Mouse (Mus musculus): ENCODE measurements around the gene Wdr26. TPM values are rescaled to one million over a fixed set of nuclear protein-coding genes. Genes with fewer than 3 reads are reported as not detected.

The Wdr26 gene
- polyA plus RNA-seq, 1 experiment from 2014 or later, result 33.7 TPM

- Histone ChIP-seq H3K27ac (ENCODE audit: low read length) (no peak overlapping the region), H3K36me3 (ENCODE audit: control insufficient read depth, insufficient read depth, low read length) (peaks cover 29% of the 10 kb centered on the region), H3K4me2 (ENCODE audit: low read length) (no peak overlapping the region), H3K9ac (ENCODE audit: low read depth, low read length) (no peak overlapping the region), H3K9me3 (replicated peaks; ENCODE audit: control insufficient read depth, low read length, poor library complexity, severe bottlenecking) (no peaks in the 10 kb centered on the region), H3K4me3 (ENCODE audit: low read depth, low read length) (no peak overlapping the region), H3K4me1 (ENCODE audit: control insufficient read depth, insufficient read depth, low read length) (no peaks in the 10 kb centered on the region), H3K27me3 (ENCODE audit: control insufficient read depth, insufficient read depth, low read depth, low read length) (no peaks in the 10 kb centered on the region)
- 80% methylated on average over 2 of the region's 2 CpGs for WGBS
- no peak for ATAC-seq
Measured at GRCm38 (mm10) chr1:181167816-181168215, 44.0 kb downstream of the Wdr26 start.

- 36% methylated on average over 5 of the region's 5 CpGs for WGBS
- no peaks in the 10 kb centered on the region for H3K27me3 ChIP-seq (ENCODE audit: control insufficient read depth, insufficient read depth, low read depth, low read length)
- no peaks in the 10 kb centered on the region for H3K9me3 ChIP-seq (replicated peaks; ENCODE audit: control insufficient read depth, low read length, poor library complexity, severe bottlenecking)
Measured at GRCm38 (mm10) chr1:181151541-181151940, 60.3 kb downstream of the Wdr26 start.

GRCm38 (mm10) chr1:181150827-181151534 is 60.8 kb downstream of the Wdr26 start:
- no peaks in the 10 kb centered on the region for H3K27me3 ChIP-seq (ENCODE audit: control insufficient read depth, insufficient read depth, low read depth, low read length)
- H3K36me3 ChIP-seq (ENCODE audit: control insufficient read depth, insufficient read depth, low read length), result peaks cover 8% of the 10 kb centered on the region
- H3K4me1 ChIP-seq (ENCODE audit: control insufficient read depth, insufficient read depth, low read length), result peaks cover 16% of the 10 kb centered on the region
- peak overlapping the region; percentile 96 for H3K9ac ChIP-seq (ENCODE audit: low read depth, low read length)
- H3K9me3 ChIP-seq (replicated peaks; ENCODE audit: control insufficient read depth, low read length, poor library complexity, severe bottlenecking), result no peaks in the 10 kb centered on the region
- ATAC-seq, result peak; percentile 90
- peak overlapping the region; percentile 86 for H3K27ac ChIP-seq (ENCODE audit: low read length)
- peak overlapping the region; percentile 72 for H3K4me2 ChIP-seq (ENCODE audit: low read length)
- WGBS, result under 1% methylated on average over 51 of the region's 59 CpGs
- H3K4me3 ChIP-seq (ENCODE audit: low read depth, low read length), result peak overlapping the region; percentile 92

More at GRCm38 (mm10) chr1:181151541-181151940, 60.3 kb downstream of the Wdr26 start:
- H3K4me3 ChIP-seq (ENCODE audit: low read depth, low read length), result peak overlapping the region; percentile 92
- peak overlapping the region; percentile 86 for H3K27ac ChIP-seq (ENCODE audit: low read length)
- no peak for ATAC-seq
- peaks cover 16% of the 10 kb centered on the region for H3K4me1 ChIP-seq (ENCODE audit: control insufficient read depth, insufficient read depth, low read length)
- H3K36me3 ChIP-seq (ENCODE audit: control insufficient read depth, insufficient read depth, low read length), result peaks cover 8% of the 10 kb centered on the region
- peak overlapping the region; percentile 96 for H3K9ac ChIP-seq (ENCODE audit: low read depth, low read length)
- peak overlapping the region; percentile 72 for H3K4me2 ChIP-seq (ENCODE audit: low read length)

- Histone ChIP-seq H3K36me3 (ENCODE audit: control insufficient read depth, insufficient read depth, low read length) (peaks cover 5% of the 10 kb centered on the region; the same call in 1 of the 2 replicates), H3K4me1 (ENCODE audit: control insufficient read depth, insufficient read depth, low read length) (peaks cover 16% of the 10 kb centered on the region), H3K9ac (ENCODE audit: low read depth, low read length) (no peak overlapping the region), H3K4me2 (ENCODE audit: low read length) (no peak overlapping the region), H3K27ac (ENCODE audit: low read length) (no peak overlapping the region), H3K9me3 (replicated peaks; ENCODE audit: control insufficient read depth, low read length, poor library complexity, severe bottlenecking) (no peaks in the 10 kb centered on the region), H3K4me3 (ENCODE audit: low read depth, low read length) (peak overlapping the region; percentile 92), H3K27me3 (ENCODE audit: control insufficient read depth, insufficient read depth, low read depth, low read length) (no peaks in the 10 kb centered on the region)
- ATAC-seq, result peak; percentile 53
- WGBS, result 63% methylated on average over 3 of the region's 3 CpGs
Measured at GRCm38 (mm10) chr1:181150431-181150826, 61.4 kb downstream of the Wdr26 start.

GRCm38 (mm10) chr1:181149373-181150017 is 62.3 kb downstream of the Wdr26 start:
- Histone ChIP-seq H3K4me1 (ENCODE audit: control insufficient read depth, insufficient read depth, low read length) (peaks cover 24% of the 10 kb centered on the region), H3K27ac (ENCODE audit: low read length) (no peak overlapping the region), H3K4me3 (ENCODE audit: low read depth, low read length) (no peak overlapping the region), H3K36me3 (ENCODE audit: control insufficient read depth, insufficient read depth, low read length) (0 out of 2 replicates have a peak, but pooled peaks cover 2% of the 10 kb centered on the region), H3K4me2 (ENCODE audit: low read length) (no peak overlapping the region), H3K9ac (ENCODE audit: low read depth, low read length) (no peak overlapping the region), H3K9me3 (replicated peaks; ENCODE audit: control insufficient read depth, low read length, poor library complexity, severe bottlenecking) (no peaks in the 10 kb centered on the region), H3K27me3 (ENCODE audit: control insufficient read depth, insufficient read depth, low read depth, low read length) (no peaks in the 10 kb centered on the region)
- no peak for ATAC-seq
- 80% methylated on average over 3 of the region's 3 CpGs for WGBS

GRCm38 (mm10) chr1:181148540-181148939 is 63.3 kb downstream of the Wdr26 start:
- no peak for ATAC-seq
- H3K9me3 ChIP-seq (replicated peaks; ENCODE audit: control insufficient read depth, low read length, poor library complexity, severe bottlenecking), result no peaks in the 10 kb centered on the region
- no peaks in the 10 kb centered on the region for H3K27me3 ChIP-seq (ENCODE audit: control insufficient read depth, insufficient read depth, low read depth, low read length)
- 76% methylated on average over 5 of the region's 5 CpGs for WGBS
- no peak overlapping the region for H3K27ac ChIP-seq (ENCODE audit: low read length)
- no peak overlapping the region for H3K4me3 ChIP-seq (ENCODE audit: low read depth, low read length)
- peaks cover 24% of the 10 kb centered on the region for H3K4me1 ChIP-seq (ENCODE audit: control insufficient read depth, insufficient read depth, low read length)
- no peaks in the 10 kb centered on the region for H3K36me3 ChIP-seq (ENCODE audit: control insufficient read depth, insufficient read depth, low read length)
- no peak overlapping the region for H3K9ac ChIP-seq (ENCODE audit: low read depth, low read length)
- H3K4me2 ChIP-seq (ENCODE audit: low read length), result no peak overlapping the region

- 93% methylated on average over 2 of the region's 2 CpGs for WGBS
- Histone ChIP-seq H3K27ac (ENCODE audit: low read length) (no peak overlapping the region), H3K27me3 (ENCODE audit: control insufficient read depth, insufficient read depth, low read depth, low read length) (no peaks in the 10 kb centered on the region), H3K4me3 (ENCODE audit: low read depth, low read length) (no peak overlapping the region), H3K36me3 (ENCODE audit: control insufficient read depth, insufficient read depth, low read length) (no peaks in the 10 kb centered on the region), H3K9me3 (replicated peaks; ENCODE audit: control insufficient read depth, low read length, poor library complexity, severe bottlenecking) (no peaks in the 10 kb centered on the region), H3K9ac (ENCODE audit: low read depth, low read length) (no peak overlapping the region), H3K4me1 (ENCODE audit: control insufficient read depth, insufficient read depth, low read length) (peaks cover 22% of the 10 kb centered on the region), H3K4me2 (ENCODE audit: low read length) (no peak overlapping the region)
- no peak for ATAC-seq
Measured at GRCm38 (mm10) chr1:181146187-181146586, 65.6 kb downstream of the Wdr26 start.

GRCm38 (mm10) chr1:181144966-181145365 is 66.8 kb downstream of the Wdr26 start:
- no peak overlapping the region for H3K27ac ChIP-seq (ENCODE audit: low read length)
- H3K4me1 ChIP-seq (ENCODE audit: control insufficient read depth, insufficient read depth, low read length), result peaks cover 19% of the 10 kb centered on the region
- H3K27me3 ChIP-seq (ENCODE audit: control insufficient read depth, insufficient read depth, low read depth, low read length), result no peaks in the 10 kb centered on the region
- peak overlapping the region; percentile 62 for H3K9ac ChIP-seq (ENCODE audit: low read depth, low read length)
- H3K4me3 ChIP-seq (ENCODE audit: low read depth, low read length), result peak overlapping the region; percentile 89
- peaks cover 3% of the 10 kb centered on the region; the same call in 1 of the 2 replicates for H3K36me3 ChIP-seq (ENCODE audit: control insufficient read depth, insufficient read depth, low read length)
- no peak for ATAC-seq
- WGBS, result 14% methylated on average over 12 of the region's 12 CpGs
- no peaks in the 10 kb centered on the region for H3K9me3 ChIP-seq (replicated peaks; ENCODE audit: control insufficient read depth, low read length, poor library complexity, severe bottlenecking)
- H3K4me2 ChIP-seq (ENCODE audit: low read length), result peak overlapping the region; percentile 67

Data from midbrain, embryonic 16.5 days (tissue).